12 mouse cellular contexts compared by ENCODE assay signal in genomic region chr1:75384470-75385141, GRCm38 (mm10). TPM values are rescaled to one million over a fixed set of nuclear protein-coding genes. Genes with fewer than 3 reads are reported as not detected.
DNase-seq lines count a peak whose midpoint lies in the region; ATAC-seq and TF ChIP-seq lines count a peak whose summit lies in the region.
"Had no signal": no experiment of that assay in that cellular context is flagged by ENCODE, and none has a peak within 500 bp of the region (broad histone marks: within the 10 kb centered on the region; RNA-seq: fewer than 3 reads in every experiment).

No protein-coding gene starts in this region.

- H3K36me3 ChIP-seq in forebrain, embryonic 10.5 days (replicated peaks): 0 out of 2 replicates have a peak, but pooled peaks cover 6% of the 10 kb centered on the region
- no peaks in the 10 kb centered on the region for H3K36me3 ChIP-seq in forebrain, embryonic 12.5 days (replicated peaks)
- no peaks in the 10 kb centered on the region; the same call in 1 of the 2 replicates for H3K36me3 ChIP-seq in kidney, embryonic 15.5 days
- no peaks in the 10 kb centered on the region; the same call in 1 of the 2 replicates for H3K36me3 ChIP-seq in midbrain, embryonic 14.5 days (ENCODE audit: control insufficient read depth, insufficient read depth, low read length)

- peaks cover 100% of the 10 kb centered on the region for H3K27me3 ChIP-seq in forebrain, embryonic 10.5 days (ENCODE audit: poor library complexity, severe bottlenecking)
- H3K27me3 ChIP-seq in forebrain, embryonic 12.5 days: peaks cover 80% of the 10 kb centered on the region
- H3K27me3 ChIP-seq in kidney, embryonic 15.5 days: peaks cover 59% of the 10 kb centered on the region
- peaks cover 32% of the 10 kb centered on the region for H3K27me3 ChIP-seq in midbrain, embryonic 14.5 days (ENCODE audit: control insufficient read depth, insufficient read depth, low read length)

- 0 out of 2 replicates have a peak overlapping the region, but pooled peaks have one; percentile 8 for H3K27ac ChIP-seq in forebrain, embryonic 10.5 days
- H3K27ac ChIP-seq in forebrain, embryonic 12.5 days: no peak overlapping the region
- no peak overlapping the region for H3K27ac ChIP-seq in kidney, embryonic 15.5 days
- H3K27ac ChIP-seq in cortical plate, adult 2 months (ENCODE audit: insufficient read depth, low read length): peak overlapping the region; percentile 97
- H3K27ac ChIP-seq in midbrain, embryonic 14.5 days (replicated peaks; ENCODE audit: low read depth, low read length): no peak overlapping the region

- peaks cover 97% of the 10 kb centered on the region for H3K4me1 ChIP-seq in forebrain, embryonic 10.5 days
- peaks cover 69% of the 10 kb centered on the region for H3K4me1 ChIP-seq in forebrain, embryonic 12.5 days
- peaks cover 82% of the 10 kb centered on the region for H3K4me1 ChIP-seq in kidney, embryonic 15.5 days
- 0 out of 2 replicates have a peak, but pooled peaks cover 1% of the 10 kb centered on the region for H3K4me1 ChIP-seq in cortical plate, adult 2 months (ENCODE audit: control insufficient read depth, insufficient read depth, low read length)
- H3K4me1 ChIP-seq in midbrain, embryonic 14.5 days (ENCODE audit: control insufficient read depth, insufficient read depth, low read length): peaks cover 58% of the 10 kb centered on the region

- no peak for DNase-seq in forebrain, embryonic 10.5 days (ENCODE audit: extremely low spot score, low spot score)
- no peak for DNase-seq in kidney, postnatal 14 days
- DNase-seq in midbrain, embryonic 14.5 days: no peak
- no peak for DNase-seq in spleen, postnatal 10 days (ENCODE audit: low spot score in 2 of 2)
- DNase-seq: adrenal gland, adult 8-10 months; kidney, adult 18-20 months; thymus, postnatal 4 days had no signal

- ATAC-seq in forebrain, embryonic 12.5 days (ENCODE audit: low FRiP score): no peak
- ATAC-seq in kidney, embryonic 15.5 days (replicated peaks; ENCODE audit: low FRiP score): no peak
- no peak for ATAC-seq in midbrain, embryonic 14.5 days (ENCODE audit: low FRiP score, low TSS enrichment)
- ATAC-seq in erythroid progenitor cell, adult 5-6 weeks (replicated peaks; ENCODE audit: low FRiP score, poor library complexity, severe bottlenecking): no peak

- H3K9me3 ChIP-seq in forebrain, embryonic 10.5 days: no peaks in the 10 kb centered on the region
- no peaks in the 10 kb centered on the region for H3K9me3 ChIP-seq in forebrain, embryonic 12.5 days
- H3K9me3 ChIP-seq in kidney, embryonic 15.5 days (replicated peaks): no peaks in the 10 kb centered on the region
- H3K9me3 ChIP-seq in midbrain, embryonic 14.5 days (ENCODE audit: control insufficient read depth, low read length): no peaks in the 10 kb centered on the region

- H3K9ac ChIP-seq in forebrain, embryonic 12.5 days: no peak overlapping the region
- no peak overlapping the region for H3K9ac ChIP-seq in kidney, embryonic 15.5 days
- no peak overlapping the region for H3K9ac ChIP-seq in midbrain, embryonic 14.5 days (replicated peaks; ENCODE audit: low read length)

- 0 out of 2 replicates have a peak, but pooled peaks have one; percentile 18 for TF ChIP-seq POLR2A in cortical plate, adult 2 months (IDR thresholded peaks at IDR 0.05; ENCODE audit: extremely low read depth, insufficient read depth, low read length)

- WGBS in forebrain, embryonic 10.5 days: 90% methylated on average over 27 of the region's 27 CpGs
- WGBS in forebrain, embryonic 12.5 days: 83% methylated on average over 27 of the region's 27 CpGs
- WGBS in kidney, embryonic 15.5 days: 73% methylated on average over 27 of the region's 27 CpGs
- WGBS in midbrain, embryonic 14.5 days: 87% methylated on average over 27 of the region's 27 CpGs

- TF ChIP-seq CTCF in cortical plate, adult 2 months (IDR thresholded peaks at IDR 0.05; ENCODE audit: extremely low read depth, insufficient read depth, low read length): no peak

- peak overlapping the region; percentile 12; the same call in 1 of the 2 replicates for H3K4me3 ChIP-seq in forebrain, embryonic 10.5 days
- H3K4me3 ChIP-seq in forebrain, embryonic 12.5 days (replicated peaks): no peak overlapping the region
- no peak overlapping the region for H3K4me3 ChIP-seq in kidney, embryonic 15.5 days (replicated peaks)
- H3K4me3 ChIP-seq in cortical plate, adult 2 months (ENCODE audit: insufficient read depth, low read length): peak overlapping the region; percentile 87
- no peak overlapping the region for H3K4me3 ChIP-seq in midbrain, embryonic 14.5 days (replicated peaks; ENCODE audit: low read depth, low read length)

- H3K4me2 ChIP-seq in forebrain, embryonic 12.5 days: no peak overlapping the region
- H3K4me2 ChIP-seq in kidney, embryonic 15.5 days: peak overlapping the region; percentile 27; the same call in 1 of the 2 replicates
- peak overlapping the region; percentile 40 for H3K4me2 ChIP-seq in midbrain, embryonic 14.5 days (ENCODE audit: low read length)

RNA-seq across cellular contexts. Expression of gene Speg, which starts 9.5 kb away (rescaled TPM):
- polyA plus RNA-seq in forebrain, embryonic 10.5 days (2016; fragmentation: Nextera tagmentation; extraction: Ambion mirVana): 23.2 and 29.3 TPM in 2 replicates
- polyA plus RNA-seq in forebrain, embryonic 12.5 days (2016; fragmentation: Nextera tagmentation; extraction: Ambion mirVana): 10.0 and 11.3 TPM in 2 replicates
- polyA plus RNA-seq in kidney, embryonic 15.5 days (2015; fragmentation: Nextera tagmentation; extraction: Ambion mirVana): 45.1 and 53.9 TPM in 2 replicates
- polyA plus RNA-seq in cortical plate, adult 2 months (2012; rRNA removed): 164 and 170 TPM in 2 replicates
- polyA plus RNA-seq in midbrain, embryonic 14.5 days (2014; fragmentation: Nextera tagmentation; extraction: Ambion mirVana): 15.6 and 19.4 TPM in 2 replicates
- total RNA-seq in erythroid progenitor cell, adult 5-6 weeks (2015; ENCODE audit: low replicate concordance): not detected in 2 replicates
- 0.13 TPM in 1 of 2 replicates, not detected in the other for total RNA-seq in erythroid progenitor cell, adult 5-6 weeks (2017; ENCODE audit: low replicate concordance)

RNA-seq across cellular contexts. Expression of gene Des, which starts 24.5 kb away (rescaled TPM):
- 2.6 and 4.3 TPM in 2 replicates for polyA plus RNA-seq in forebrain, embryonic 10.5 days (2016; fragmentation: Nextera tagmentation; extraction: Ambion mirVana)
- polyA plus RNA-seq in forebrain, embryonic 12.5 days (2016; fragmentation: Nextera tagmentation; extraction: Ambion mirVana): 0.74 and 0.78 TPM in 2 replicates
- 53.5 and 53.9 TPM in 2 replicates for polyA plus RNA-seq in kidney, embryonic 15.5 days (2015; fragmentation: Nextera tagmentation; extraction: Ambion mirVana)
- 3.0 and 3.2 TPM in 2 replicates for polyA plus RNA-seq in cortical plate, adult 2 months (2012; rRNA removed)
- 0.32 and 1.4 TPM in 2 replicates for polyA plus RNA-seq in midbrain, embryonic 14.5 days (2014; fragmentation: Nextera tagmentation; extraction: Ambion mirVana)
- total RNA-seq in erythroid progenitor cell, adult 5-6 weeks (2015; ENCODE audit: low replicate concordance): not detected in 2 replicates
- not detected in 2 replicates for total RNA-seq in erythroid progenitor cell, adult 5-6 weeks (2017; ENCODE audit: low replicate concordance)
- total RNA-seq: granulocyte monocyte progenitor cell, adult 5-6 weeks had no signal

RNA-seq across cellular contexts. Expression of gene Gmppa, which starts 51.1 kb away (rescaled TPM):
- 55.9 and 60.1 TPM in 2 replicates for polyA plus RNA-seq in forebrain, embryonic 10.5 days (2016; fragmentation: Nextera tagmentation; extraction: Ambion mirVana)
- polyA plus RNA-seq in forebrain, embryonic 12.5 days (2016; fragmentation: Nextera tagmentation; extraction: Ambion mirVana): 54.8 and 55.8 TPM in 2 replicates
- polyA plus RNA-seq in kidney, embryonic 15.5 days (2015; fragmentation: Nextera tagmentation; extraction: Ambion mirVana): 74.7 and 78.7 TPM in 2 replicates
- 103 and 104 TPM in 2 replicates for polyA plus RNA-seq in cortical plate, adult 2 months (2012; rRNA removed)
- polyA plus RNA-seq in midbrain, embryonic 14.5 days (2014; fragmentation: Nextera tagmentation; extraction: Ambion mirVana): 75.7 and 75.9 TPM in 2 replicates
- total RNA-seq in erythroid progenitor cell, adult 5-6 weeks (2015; ENCODE audit: low replicate concordance): 17.6 and 23.1 TPM in 2 replicates
- 3.6 and 10.8 TPM in 2 replicates for total RNA-seq in erythroid progenitor cell, adult 5-6 weeks (2017; ENCODE audit: low replicate concordance)

Comparison
In these comparisons a context has a peak if more than half of its experiments do, and no peak if none do; other contexts are left out.
1. H3K27ac ChIP-seq: peak in forebrain, embryonic 10.5 days (single experiment) and cortical plate, adult 2 months (single experiment); none in forebrain, embryonic 12.5 days (single experiment), kidney, embryonic 15.5 days (single experiment) and midbrain, embryonic 14.5 days (single experiment).
2. H3K4me3 ChIP-seq: peak in forebrain, embryonic 10.5 days (single experiment) and cortical plate, adult 2 months (single experiment); none in forebrain, embryonic 12.5 days (single experiment), kidney, embryonic 15.5 days (single experiment) and midbrain, embryonic 14.5 days (single experiment).
3. RNA of gene Des, which starts 24.5 kb away (polyA plus RNA-seq): 53.5 to 53.9 TPM in kidney, embryonic 15.5 days; 3.0 to 3.2 TPM in cortical plate, adult 2 months, 2.6 to 4.3 TPM in forebrain, embryonic 10.5 days, 0.32 to 1.4 TPM in midbrain, embryonic 14.5 days and 0.74 to 0.78 TPM in forebrain, embryonic 12.5 days; every median in the first group is over 10 times any median in the second.